Mouse (Mus musculus) adrenal gland, adult 8-10 months (tissue): ENCODE data around the gene Olfr196. TPM values are rescaled to one million over a fixed set of nuclear protein-coding genes. Genes with fewer than 3 reads are reported as not detected.
"Not testable (repeated sequence)": the region's sequence is repeated elsewhere in the genome, so short reads cannot be mapped to it uniquely, and the experiment has no call there.

Experiments used
- DNase-seq: peaks from one replicate; pipeline ENCODE4 v3.0.0; 2022
- total RNA-seq, 4 experiments: library from RNA; stranded (reverse); gene quantifications; 2 replicates each; pipeline ENCODE4 v1.2.4; 2022

The Olfr196 gene
- total RNA-seq, result not detected

DNA sequence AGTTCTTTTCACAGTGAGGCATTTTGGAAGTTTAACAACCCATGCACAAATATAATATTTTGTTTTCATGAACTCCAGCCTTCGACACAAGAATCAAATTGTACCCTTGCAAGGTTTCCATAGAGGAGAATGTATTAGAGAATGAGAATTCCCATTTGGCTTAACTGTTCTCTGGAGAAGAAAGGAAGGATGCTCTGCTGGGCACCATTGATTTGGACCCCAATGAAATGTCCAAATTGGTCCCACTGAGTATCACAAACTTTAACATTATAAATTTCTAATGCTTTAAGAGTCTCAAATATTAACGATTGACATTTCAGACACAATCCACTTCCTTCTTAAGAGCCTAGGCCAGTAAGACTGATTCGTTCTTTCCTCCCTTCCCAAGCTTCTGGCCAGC lies at the start of gene Olfr196:
TSS of gene Olfr196 (minus strand) at position 101 of the 400 bp plus-strand sequence.
- DNase-seq, result no peak

- not testable (repeated sequence) for DNase-seq
Observed at GRCm38 (mm10) chr16:59219667-59220066, 49.4 kb upstream of the Olfr196 start, which contains the start of gene Olfr199. Gene Olfr199, minus strand, starts transcription at chr16:59219767.

DNA sequence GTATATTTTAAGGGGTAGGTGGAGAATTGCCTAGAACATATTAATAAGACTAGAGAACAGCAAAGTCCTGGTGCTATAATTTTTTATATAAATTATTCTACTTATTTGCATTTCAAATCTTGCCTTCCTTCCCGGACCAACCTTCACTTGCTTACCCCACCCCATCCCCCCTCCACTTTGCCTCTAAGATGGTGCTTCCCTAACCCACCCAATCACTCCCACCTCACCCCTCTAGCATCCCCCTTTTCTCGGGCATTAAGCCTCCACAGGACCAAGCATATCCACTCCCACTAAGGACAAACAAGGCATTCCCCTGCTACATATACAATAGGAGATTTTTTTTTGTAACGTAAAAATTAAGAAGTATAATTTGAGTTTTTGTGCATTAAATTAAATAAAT lies 47.6 kb upstream of the Olfr196 start:
- DNase-seq, result not testable (repeated sequence)

GRCm38 (mm10) chr16:59203433-59203832 lies 33.2 kb upstream of the Olfr196 start, which contains the start of gene Olfr198:
Gene Olfr198, minus strand, starts transcription at chr16:59203533.
- DNase-seq, result not testable (repeated sequence)

DNA sequence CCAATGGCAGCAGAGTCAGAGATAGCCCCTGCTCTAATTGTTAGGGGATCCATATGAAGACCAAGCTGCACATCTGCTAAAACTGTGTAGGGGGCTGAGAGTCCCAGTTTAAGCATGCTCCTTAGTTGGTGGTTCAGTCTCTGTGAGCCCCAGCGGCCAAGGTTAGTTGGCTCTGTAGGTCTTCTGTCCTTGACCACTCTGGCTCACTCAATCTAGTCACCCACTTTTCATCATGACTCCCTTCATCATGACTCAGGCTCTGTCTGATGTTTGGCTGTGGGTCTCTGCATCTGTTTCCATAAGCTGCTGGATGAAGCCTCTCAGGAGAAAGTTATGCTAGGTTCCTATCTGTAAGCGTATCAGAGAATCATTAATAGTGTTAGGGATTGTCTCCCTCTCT lies 18.3 kb downstream of the Olfr196 start:
- peak; percentile 13 for DNase-seq

- no peak for DNase-seq
Observed at GRCm38 (mm10) chr16:59146746-59147145, 23.5 kb downstream of the Olfr196 start, which contains the start of gene Olfr195. Gene Olfr195, plus strand, starts transcription at chr16:59147046.

GRCm38 (mm10) chr16:59141105-59141504 lies 29.1 kb downstream of the Olfr196 start:
- DNase-seq, result no peak

- DNase-seq, result no peak
Observed at GRCm38 (mm10) chr16:59130740-59131139, 39.5 kb downstream of the Olfr196 start.

GRCm38 (mm10) chr16:59120969-59121368 lies 49.3 kb downstream of the Olfr196 start, which contains the start of gene Olfr194:
Gene Olfr194, minus strand, starts transcription at chr16:59121069.
- DNase-seq, result no peak

Other genes with a start within 250 kb of the Olfr196 start
- gene Olfr181, start 241.7 kb downstream of the Olfr196 start, total RNA-seq, result not detected
- gene Olfr180, start 241.1 kb downstream of the Olfr196 start, total RNA-seq, result not detected
- not detected for gene Olfr183, start 175.1 kb downstream of the Olfr196 start, total RNA-seq
- not detected for gene Olfr186, start 140.2 kb downstream of the Olfr196 start, total RNA-seq
- gene Olfr187, start 130.7 kb downstream of the Olfr196 start, total RNA-seq, result not detected
- gene Olfr190, start 92.4 kb downstream of the Olfr196 start, total RNA-seq, result not detected
- not detected for gene Olfr191, start 80.6 kb downstream of the Olfr196 start, total RNA-seq
- gene Olfr193, start 58.6 kb downstream of the Olfr196 start, total RNA-seq, result not detected
- gene Olfr194, start 49.4 kb downstream of the Olfr196 start, total RNA-seq, result not detected
- gene Olfr195, start 23.4 kb downstream of the Olfr196 start, total RNA-seq, result not detected
- not detected for gene Olfr198, start 33.1 kb upstream of the Olfr196 start, total RNA-seq
- gene Olfr199, start 49.3 kb upstream of the Olfr196 start, total RNA-seq, result not detected
- gene Olfr201, start 102.2 kb upstream of the Olfr196 start, total RNA-seq, result not detected
- gene Olfr202, start 116.3 kb upstream of the Olfr196 start, total RNA-seq, result not detected
- not detected for gene Olfr203, start 128.4 kb upstream of the Olfr196 start, total RNA-seq
- gene Olfr204, start 147.8 kb upstream of the Olfr196 start, total RNA-seq, result not detected
- gene Olfr205, start 160.7 kb upstream of the Olfr196 start, total RNA-seq, result not detected
- not detected for gene Olfr206, start 178.8 kb upstream of the Olfr196 start, total RNA-seq
- gene Olfr209, start 193.5 kb upstream of the Olfr196 start, total RNA-seq, result not detected
- gene Gabrr3, start 236.9 kb upstream of the Olfr196 start, total RNA-seq, result not detected